Mouse (Mus musculus) heart, adult 18-20 months (tissue): ENCODE results near the gene Ssr2. TPM values are rescaled to one million over a fixed set of nuclear protein-coding genes. Genes with fewer than 3 reads are reported as not detected.
"Not testable (repeated sequence)": the region's sequence is repeated elsewhere in the genome, so short reads cannot be mapped to it uniquely, and the experiment has no call there.

Source experiments
- DNase-seq, 2 experiments: peaks; one replicate each; pipeline ENCODE4 v3.0.0; 2021 to 2022; ENCODE audit warnings: mixed read lengths in 1 of 2
- total RNA-seq, 2 experiments: library from RNA; stranded (reverse); gene quantifications; 2 replicates each; pipeline ENCODE4 v1.2.3; 2021

Ssr2 gene
- total RNA-seq, 2 experiments from 2014 or later, result 60.8 to 65.5 TPM

GRCm38 (mm10) chr3:88596547-88596946 lies 20.9 kb downstream of the Ssr2 start:
- DNase-seq, result not testable (repeated sequence)

GRCm38 (mm10) chr3:88602466-88602865 lies 26.8 kb downstream of the Ssr2 start:
- no peak for DNase-seq

GRCm38 (mm10) chr3:88603714-88604161 lies 28.1 kb downstream of the Ssr2 start:
- peak; percentile 81 to 83 for DNase-seq

- no peak for DNase-seq
These were observed 29.2 kb downstream of the Ssr2 start for GRCm38 (mm10) chr3:88604863-88605262.

GRCm38 (mm10) chr3:88605666-88606065 lies 30.0 kb downstream of the Ssr2 start, which contains the start of gene Arhgef2:
Arhgef2 (plus strand) TSS chr3:88605966.
- DNase-seq, result not testable (repeated sequence)

GRCm38 (mm10) chr3:88607065-88607757 lies 31.5 kb downstream of the Ssr2 start:
- peak; percentile 92 to 96 for DNase-seq

- no peak for DNase-seq
These were observed 32.1 kb downstream of the Ssr2 start for GRCm38 (mm10) chr3:88607758-88608138.

GRCm38 (mm10) chr3:88609066-88609465 lies 33.4 kb downstream of the Ssr2 start:
- DNase-seq, result no peak

- no peak for DNase-seq
These were observed 38.7 kb downstream of the Ssr2 start for GRCm38 (mm10) chr3:88614418-88614817.

- DNase-seq, result no peak
These were observed 39.4 kb downstream of the Ssr2 start for GRCm38 (mm10) chr3:88615117-88615516.

GRCm38 (mm10) chr3:88615902-88616391 lies 40.3 kb downstream of the Ssr2 start:
- DNase-seq, result peak; percentile 86 to 89

- peak in 1 of 2 experiments; percentile 43 for DNase-seq
These were observed 41.4 kb downstream of the Ssr2 start for GRCm38 (mm10) chr3:88616951-88617500.

GRCm38 (mm10) chr3:88618074-88618871 lies 42.6 kb downstream of the Ssr2 start:
- DNase-seq, result peak; percentile 36 to 56

- DNase-seq, result peak in 1 of 2 experiments; percentile 63
These were observed 43.7 kb downstream of the Ssr2 start for GRCm38 (mm10) chr3:88619113-88620097.

- DNase-seq, result no peak
These were observed 44.7 kb downstream of the Ssr2 start for GRCm38 (mm10) chr3:88620146-88620991.

- DNase-seq, result peak; percentile 87 to 94
These were observed 45.4 kb downstream of the Ssr2 start for GRCm38 (mm10) chr3:88620992-88621536.

- peak in 1 of 2 experiments; percentile 87 for DNase-seq
These were observed 45.9 kb downstream of the Ssr2 start for GRCm38 (mm10) chr3:88621537-88622112.

GRCm38 (mm10) chr3:88622113-88622940 lies 46.7 kb downstream of the Ssr2 start:
- DNase-seq, result peak; percentile 81 to 85

- peak; percentile 65 to 78 for DNase-seq
These were observed 47.3 kb downstream of the Ssr2 start for GRCm38 (mm10) chr3:88622941-88623345.
